Mouse (Mus musculus): ENCODE measurements at regions not wholly inside any gene's neighbourhood (a gene's known extent, or its start where the extent isn't known, plus 50 kb on each side); places are given as distances from the start of the nearest gene placed in this dataset.

GRCm38 (mm10) chr7:113104265-113104664 lies 103.0 kb upstream of the Arntl start:
- no peak for DNase-seq
- Histone ChIP-seq H3K27ac (ENCODE audit: insufficient read depth, low read depth, low read length) (no peak overlapping the region), H3K27me3 (replicated peaks; ENCODE audit: control insufficient read depth, insufficient read depth, low read length) (no peaks in the 10 kb centered on the region), H3K36me3 (ENCODE audit: control insufficient read depth, insufficient read depth, low read length) (no peaks in the 10 kb centered on the region), H3K4me3 (ENCODE audit: insufficient read depth, low read depth, low read length) (no peak overlapping the region), H3K4me1 (ENCODE audit: control insufficient read depth, insufficient read depth, low read length) (no peaks in the 10 kb centered on the region)
- 90% methylated on average over 7 of the region's 7 CpGs for whole genome bisulfite sequencing
- TF ChIP-seq POLR2A (IDR thresholded peaks at IDR 0.05; ENCODE audit: low read depth, low read length) (no peak), CTCF (conservative IDR thresholded peaks at IDR 0.05; ENCODE audit: insufficient read depth, insufficient read length, low read depth, low read length) (no peak)

GRCm38 (mm10) chr7:113105359-113105758 lies 101.9 kb upstream of the Arntl start:
- Histone ChIP-seq H3K27me3 (replicated peaks; ENCODE audit: control insufficient read depth, insufficient read depth, low read length) (no peaks in the 10 kb centered on the region), H3K4me3 (ENCODE audit: insufficient read depth, low read depth, low read length) (no peak overlapping the region), H3K27ac (ENCODE audit: insufficient read depth, low read depth, low read length) (no peak overlapping the region), H3K36me3 (ENCODE audit: control insufficient read depth, insufficient read depth, low read length) (no peaks in the 10 kb centered on the region), H3K4me1 (ENCODE audit: control insufficient read depth, insufficient read depth, low read length) (no peaks in the 10 kb centered on the region)
- WGBS: 57% methylated on average over 1 of the region's 1 CpGs
- TF ChIP-seq CTCF (conservative IDR thresholded peaks at IDR 0.05; ENCODE audit: insufficient read depth, insufficient read length, low read depth, low read length) (no peak), POLR2A (IDR thresholded peaks at IDR 0.05; ENCODE audit: low read depth, low read length) (no peak)
- no peak for DNase-seq

GRCm38 (mm10) chr7:113106731-113107130 lies 100.5 kb upstream of the Arntl start:
- 91% methylated on average over 7 of the region's 7 CpGs for WGBS
- no peaks in the 10 kb centered on the region for H3K4me1 ChIP-seq (ENCODE audit: control insufficient read depth, insufficient read depth, low read length)
- no peak for DNase-seq
- no peak overlapping the region for H3K4me3 ChIP-seq (ENCODE audit: insufficient read depth, low read depth, low read length)
- TF ChIP-seq CTCF (conservative IDR thresholded peaks at IDR 0.05; ENCODE audit: insufficient read depth, insufficient read length, low read depth, low read length) (no peak), POLR2A (IDR thresholded peaks at IDR 0.05; ENCODE audit: low read depth, low read length) (no peak)
- no peaks in the 10 kb centered on the region for H3K36me3 ChIP-seq (ENCODE audit: control insufficient read depth, insufficient read depth, low read length)
- no peak overlapping the region for H3K27ac ChIP-seq (ENCODE audit: insufficient read depth, low read depth, low read length)
- H3K27me3 ChIP-seq (replicated peaks; ENCODE audit: control insufficient read depth, insufficient read depth, low read length): no peaks in the 10 kb centered on the region

GRCm38 (mm10) chr7:113107965-113108364 lies 99.3 kb upstream of the Arntl start:
- Histone ChIP-seq H3K36me3 (ENCODE audit: control insufficient read depth, insufficient read depth, low read length) (no peaks in the 10 kb centered on the region), H3K27ac (ENCODE audit: insufficient read depth, low read depth, low read length) (no peak overlapping the region), H3K4me3 (ENCODE audit: insufficient read depth, low read depth, low read length) (no peak overlapping the region), H3K27me3 (replicated peaks; ENCODE audit: control insufficient read depth, insufficient read depth, low read length) (no peaks in the 10 kb centered on the region), H3K4me1 (ENCODE audit: control insufficient read depth, insufficient read depth, low read length) (no peaks in the 10 kb centered on the region)
- no peak for TF ChIP-seq POLR2A (IDR thresholded peaks at IDR 0.05; ENCODE audit: low read depth, low read length)
- TF ChIP-seq CTCF (conservative IDR thresholded peaks at IDR 0.05; ENCODE audit: insufficient read depth, insufficient read length, low read depth, low read length): no peak
- WGBS: 91% methylated on average over 5 of the region's 5 CpGs
- no peak for DNase-seq

GRCm38 (mm10) chr7:113108442-113109000 lies 98.7 kb upstream of the Arntl start:
- H3K27ac ChIP-seq (ENCODE audit: insufficient read depth, low read depth, low read length): no peak overlapping the region
- 71% methylated on average over 7 of the region's 7 CpGs for WGBS
- no peak for DNase-seq
- H3K27me3 ChIP-seq (replicated peaks; ENCODE audit: control insufficient read depth, insufficient read depth, low read length): no peaks in the 10 kb centered on the region
- no peak overlapping the region for H3K4me3 ChIP-seq (ENCODE audit: insufficient read depth, low read depth, low read length)
- H3K36me3 ChIP-seq (ENCODE audit: control insufficient read depth, insufficient read depth, low read length): no peaks in the 10 kb centered on the region
- no peak for TF ChIP-seq CTCF (conservative IDR thresholded peaks at IDR 0.05; ENCODE audit: insufficient read depth, insufficient read length, low read depth, low read length)
- TF ChIP-seq POLR2A (IDR thresholded peaks at IDR 0.05; ENCODE audit: low read depth, low read length): no peak
- H3K4me1 ChIP-seq (ENCODE audit: control insufficient read depth, insufficient read depth, low read length): no peaks in the 10 kb centered on the region

- Histone ChIP-seq H3K4me1 (ENCODE audit: control insufficient read depth, insufficient read depth, low read length) (no peaks in the 10 kb centered on the region), H3K27me3 (replicated peaks; ENCODE audit: control insufficient read depth, insufficient read depth, low read length) (no peaks in the 10 kb centered on the region), H3K36me3 (ENCODE audit: control insufficient read depth, insufficient read depth, low read length) (no peaks in the 10 kb centered on the region), H3K27ac (ENCODE audit: insufficient read depth, low read depth, low read length) (no peak overlapping the region), H3K4me3 (ENCODE audit: insufficient read depth, low read depth, low read length) (no peak overlapping the region)
- TF ChIP-seq POLR2A (IDR thresholded peaks at IDR 0.05; ENCODE audit: low read depth, low read length) (no peak), CTCF (conservative IDR thresholded peaks at IDR 0.05; ENCODE audit: insufficient read depth, insufficient read length, low read depth, low read length) (no peak)
- no peak for DNase-seq
Observed at GRCm38 (mm10) chr7:113109481-113109880, 97.8 kb upstream of the Arntl start.

- no peaks in the 10 kb centered on the region for H3K36me3 ChIP-seq (ENCODE audit: control insufficient read depth, insufficient read depth, low read length)
- no peak overlapping the region for H3K27ac ChIP-seq (ENCODE audit: insufficient read depth, low read depth, low read length)
- DNase-seq: no peak
- 87% methylated on average over 7 of the region's 7 CpGs for WGBS
- H3K27me3 ChIP-seq (replicated peaks; ENCODE audit: control insufficient read depth, insufficient read depth, low read length): no peaks in the 10 kb centered on the region
- no peak overlapping the region for H3K4me3 ChIP-seq (ENCODE audit: insufficient read depth, low read depth, low read length)
- no peaks in the 10 kb centered on the region for H3K4me1 ChIP-seq (ENCODE audit: control insufficient read depth, insufficient read depth, low read length)
- no peak for TF ChIP-seq CTCF (conservative IDR thresholded peaks at IDR 0.05; ENCODE audit: insufficient read depth, insufficient read length, low read depth, low read length)
- TF ChIP-seq POLR2A (IDR thresholded peaks at IDR 0.05; ENCODE audit: low read depth, low read length): no peak
Observed at GRCm38 (mm10) chr7:113110867-113111508, 96.3 kb upstream of the Arntl start.

All from kidney, adult 2 months (tissue).